Mouse (Mus musculus): ENCODE data around the gene Pfn4.

DNA sequence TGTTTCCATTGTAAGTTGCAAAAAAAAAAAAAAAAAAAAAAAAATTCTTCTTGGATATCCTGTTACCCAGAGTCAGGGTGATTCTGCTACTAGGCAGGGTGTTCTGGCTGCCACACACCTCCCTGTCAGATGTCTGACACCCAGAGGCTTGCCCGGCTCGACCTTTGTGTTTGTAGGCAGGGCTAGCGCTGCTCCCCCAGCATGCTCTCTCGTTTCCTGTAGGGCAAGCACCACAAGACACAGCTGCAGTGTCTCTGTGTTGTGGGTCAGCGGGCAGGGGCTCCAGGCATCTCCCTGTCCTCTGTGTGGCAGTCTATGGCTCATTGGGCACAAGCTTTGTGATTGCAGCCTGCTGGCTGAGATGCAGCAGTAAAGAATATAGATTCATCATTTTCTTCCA, 14.8 kb downstream of the Pfn4 start:
- no peak for TF ChIP-seq EP300 (optimal IDR thresholded peaks at IDR 0.05)
- no peak for TF ChIP-seq CTCF (IDR thresholded peaks at IDR 0.05; ENCODE audit: low read depth)

All from stomach, postnatal 0 days (tissue).